Mouse (Mus musculus): ENCODE data around the gene Cep164. TPM values are rescaled to one million over a fixed set of nuclear protein-coding genes. Genes with fewer than 3 reads are reported as not detected.
"Not testable (repeated sequence)": the region's sequence is repeated elsewhere in the genome, so short reads cannot be mapped to it uniquely, and the experiment has no call there.

Gene Cep164
- polyA plus RNA-seq, 1 experiment from 2014 or later, result 14.9 TPM

- not testable (repeated sequence) for H3K9me3 ChIP-seq; H3K27ac ChIP-seq; H3K9ac ChIP-seq (replicated peaks); ATAC-seq; H3K27me3 ChIP-seq; H3K4me1 ChIP-seq (replicated peaks); H3K4me2 ChIP-seq (replicated peaks); H3K4me3 ChIP-seq (replicated peaks)
- 88% methylated on average over 3 of the region's 3 CpGs for WGBS
- H3K36me3 ChIP-seq, result peaks cover 74% of the 10 kb centered on the region
Observed at GRCm38 (mm10) chr9:45776176-45776575, 52.3 kb downstream of the Cep164 start.

DNA sequence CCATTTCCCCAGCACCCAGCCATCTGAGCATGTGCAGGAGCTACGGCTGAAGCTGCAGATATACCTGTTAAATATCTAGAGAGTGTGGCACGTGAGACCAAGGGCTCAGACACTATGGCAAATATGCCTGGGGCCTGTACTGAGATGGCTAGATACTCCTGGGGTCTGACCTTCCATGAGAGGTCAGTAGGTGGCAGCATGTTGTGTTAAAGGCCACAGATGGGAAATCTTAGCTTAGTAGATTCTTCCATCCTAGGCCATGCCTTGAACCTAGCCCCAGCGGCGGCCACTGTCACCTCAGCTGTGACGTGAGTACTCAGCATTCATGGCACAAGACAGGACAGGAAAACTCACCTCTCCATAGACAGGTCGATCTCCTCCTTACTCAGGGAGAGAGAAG, 54.4 kb downstream of the Cep164 start:
- peaks cover 87% of the 10 kb centered on the region for H3K36me3 ChIP-seq
- no peak overlapping the region for H3K27ac ChIP-seq
- ATAC-seq, result no peak
- H3K9me3 ChIP-seq, result no peaks in the 10 kb centered on the region
- no peak overlapping the region for H3K9ac ChIP-seq (replicated peaks)
- no peaks in the 10 kb centered on the region for H3K27me3 ChIP-seq
- 82% methylated on average over 6 of the region's 6 CpGs for WGBS
- H3K4me2 ChIP-seq (replicated peaks), result no peak overlapping the region
- H3K4me3 ChIP-seq (replicated peaks), result no peak overlapping the region
- no peaks in the 10 kb centered on the region for H3K4me1 ChIP-seq (replicated peaks)

DNA sequence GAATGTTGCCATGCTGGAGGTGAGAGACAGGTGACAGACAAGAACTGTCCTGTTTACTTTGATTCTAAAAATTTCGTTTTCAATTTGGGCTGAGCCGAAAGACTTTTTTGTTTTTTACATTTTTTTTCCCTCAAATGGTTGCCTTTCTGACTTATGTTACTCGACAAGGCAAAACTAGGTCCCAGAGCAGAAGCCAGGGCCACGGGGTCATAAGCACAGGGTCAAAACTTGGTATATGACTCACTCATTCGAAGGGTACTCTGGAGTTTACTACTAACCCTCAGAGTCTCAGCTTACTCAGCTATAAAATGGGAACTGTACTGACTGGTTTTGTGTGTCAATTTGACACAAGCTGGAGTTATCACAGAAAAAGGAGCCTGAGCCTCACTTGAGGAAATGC, 58.9 kb downstream of the Cep164 start:
- no peaks in the 10 kb centered on the region for H3K9me3 ChIP-seq

GRCm38 (mm10) chr9:45768421-45768820, 60.1 kb downstream of the Cep164 start:
- Histone ChIP-seq H3K9me3 (no peaks in the 10 kb centered on the region), H3K4me1 (replicated peaks) (no peaks in the 10 kb centered on the region), H3K4me2 (replicated peaks) (no peak overlapping the region), H3K27ac (no peak overlapping the region), H3K27me3 (no peaks in the 10 kb centered on the region), H3K4me3 (replicated peaks) (no peak overlapping the region), H3K36me3 (peaks cover 55% of the 10 kb centered on the region), H3K9ac (replicated peaks) (no peak overlapping the region)
- 85% methylated on average over 18 of the region's 18 CpGs for WGBS
- no peak for ATAC-seq

More for the DNA sequence above, 58.9 kb downstream of the Cep164 start:
- WGBS, result 93% methylated on average over 5 of the region's 5 CpGs
- H3K36me3 ChIP-seq, result peaks cover 66% of the 10 kb centered on the region
- no peaks in the 10 kb centered on the region for H3K27me3 ChIP-seq
- no peak overlapping the region for H3K4me3 ChIP-seq (replicated peaks)
- no peak for ATAC-seq
- no peak overlapping the region for H3K9ac ChIP-seq (replicated peaks)
- H3K27ac ChIP-seq, result no peak overlapping the region
- H3K4me2 ChIP-seq (replicated peaks), result no peak overlapping the region
- H3K4me1 ChIP-seq (replicated peaks), result no peaks in the 10 kb centered on the region

DNA sequence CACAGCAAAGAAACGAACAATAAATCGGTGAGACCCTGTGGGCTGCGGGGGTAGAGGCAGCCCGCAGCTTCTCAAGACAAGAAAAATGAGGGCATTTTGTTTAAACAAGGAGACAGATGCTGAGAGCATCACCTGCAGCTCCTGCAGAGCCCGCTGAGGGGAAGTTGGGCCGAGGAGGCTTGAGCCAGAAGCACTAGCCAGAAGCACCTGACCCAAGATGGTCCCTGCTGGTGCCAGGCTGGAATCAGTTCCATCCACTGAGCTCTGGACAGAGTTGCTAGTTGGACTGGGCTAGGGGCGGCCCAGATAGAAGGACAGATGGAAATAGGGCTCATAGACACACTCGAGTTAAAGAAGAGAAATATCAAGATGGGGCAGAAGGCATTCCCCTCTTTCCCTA, 61.3 kb downstream of the Cep164 start:
- Histone ChIP-seq H3K4me2 (replicated peaks) (no peak overlapping the region), H3K4me1 (replicated peaks) (no peaks in the 10 kb centered on the region), H3K9me3 (no peaks in the 10 kb centered on the region), H3K36me3 (peaks cover 45% of the 10 kb centered on the region), H3K27me3 (no peaks in the 10 kb centered on the region), H3K27ac (0 out of 2 replicates have a peak overlapping the region, but pooled peaks have one; percentile 7), H3K9ac (replicated peaks) (no peak overlapping the region), H3K4me3 (replicated peaks) (no peak overlapping the region)
- WGBS, result 93% methylated on average over 8 of the region's 8 CpGs
- ATAC-seq, result no peak

- ATAC-seq, result no peak
- Histone ChIP-seq H3K4me2 (replicated peaks) (no peak overlapping the region), H3K9ac (replicated peaks) (no peak overlapping the region), H3K9me3 (no peaks in the 10 kb centered on the region), H3K27me3 (no peaks in the 10 kb centered on the region), H3K36me3 (peaks cover 35% of the 10 kb centered on the region), H3K4me1 (replicated peaks) (no peaks in the 10 kb centered on the region), H3K4me3 (replicated peaks) (no peak overlapping the region), H3K27ac (no peak overlapping the region)
- WGBS, result 90% methylated on average over 6 of the region's 6 CpGs
Observed at GRCm38 (mm10) chr9:45766195-45766594, 62.3 kb downstream of the Cep164 start.

DNA sequence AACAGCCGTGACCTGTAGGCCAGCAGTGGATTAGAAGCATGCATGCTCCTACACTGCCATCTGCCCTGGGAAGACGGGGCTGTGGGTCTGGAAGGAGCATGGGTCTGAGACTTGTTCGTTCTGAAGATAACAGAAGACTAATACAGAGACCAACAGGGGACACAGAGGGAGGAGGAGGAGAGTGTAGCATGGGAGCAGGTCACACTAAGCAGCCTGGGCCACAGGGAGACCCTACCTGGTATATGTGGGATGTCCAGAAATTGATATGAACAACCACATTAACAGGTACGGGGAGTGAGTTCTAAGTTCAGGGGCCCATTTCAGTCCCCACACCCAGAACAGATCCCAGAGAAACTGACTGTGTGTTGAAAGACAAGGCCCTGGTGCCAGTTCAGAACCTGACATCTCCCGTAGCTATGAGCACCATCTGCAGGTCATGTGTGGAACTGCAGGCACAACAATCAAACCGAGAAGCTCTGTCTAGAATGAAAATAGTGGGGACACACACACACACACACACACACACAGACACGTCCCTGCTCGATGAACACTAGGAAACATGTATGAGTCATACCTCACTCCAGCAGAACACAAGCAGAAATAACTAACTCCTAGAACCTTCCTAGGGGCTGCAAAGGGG, 73.9 kb downstream of the Cep164 start:
- peak; percentile 68 for ATAC-seq
- Histone ChIP-seq H3K36me3 (0 out of 2 replicates have a peak, but pooled peaks cover 2% of the 10 kb centered on the region), H3K4me3 (replicated peaks) (no peak overlapping the region), H3K27me3 (peaks cover 4% of the 10 kb centered on the region; the same call in 1 of the 2 replicates), H3K27ac (0 out of 2 replicates have a peak overlapping the region, but pooled peaks have one; percentile 19), H3K4me1 (replicated peaks) (peaks cover 16% of the 10 kb centered on the region), H3K9ac (replicated peaks) (no peak overlapping the region), H3K9me3 (no peaks in the 10 kb centered on the region), H3K4me2 (replicated peaks) (no peak overlapping the region)
- WGBS, result 39% methylated on average over 8 of the region's 8 CpGs

- no peaks in the 10 kb centered on the region for H3K9me3 ChIP-seq
- 97% methylated on average over 4 of the region's 4 CpGs for WGBS
- ATAC-seq, result no peak
- H3K9ac ChIP-seq (replicated peaks), result no peak overlapping the region
- no peaks in the 10 kb centered on the region for H3K27me3 ChIP-seq
- 0 out of 2 replicates have a peak, but pooled peaks cover 2% of the 10 kb centered on the region for H3K36me3 ChIP-seq
- H3K4me1 ChIP-seq (replicated peaks), result peaks cover 16% of the 10 kb centered on the region
- H3K4me3 ChIP-seq (replicated peaks), result no peak overlapping the region
- H3K4me2 ChIP-seq (replicated peaks), result no peak overlapping the region
- no peak overlapping the region for H3K27ac ChIP-seq
Observed at GRCm38 (mm10) chr9:45749917-45750316, 78.6 kb downstream of the Cep164 start.

GRCm38 (mm10) chr9:45745451-45745850, 83.0 kb downstream of the Cep164 start:
- no peak for ATAC-seq
- H3K4me3 ChIP-seq (replicated peaks), result no peak overlapping the region
- H3K27ac ChIP-seq, result no peak overlapping the region
- no peaks in the 10 kb centered on the region for H3K9me3 ChIP-seq
- H3K4me2 ChIP-seq (replicated peaks), result no peak overlapping the region
- 0 out of 2 replicates have a peak, but pooled peaks cover 2% of the 10 kb centered on the region for H3K36me3 ChIP-seq
- H3K4me1 ChIP-seq (replicated peaks), result peaks cover 2% of the 10 kb centered on the region
- 0 out of 2 replicates have a peak, but pooled peaks cover 11% of the 10 kb centered on the region for H3K27me3 ChIP-seq
- 73% methylated on average over 7 of the region's 7 CpGs for WGBS
- no peak overlapping the region for H3K9ac ChIP-seq (replicated peaks)

- Histone ChIP-seq H3K4me2 (replicated peaks) (no peak overlapping the region), H3K36me3 (no peaks in the 10 kb centered on the region), H3K27ac (peak overlapping the region; percentile 78), H3K4me1 (replicated peaks) (peaks cover 27% of the 10 kb centered on the region), H3K27me3 (0 out of 2 replicates have a peak, but pooled peaks cover 11% of the 10 kb centered on the region), H3K9me3 (no peaks in the 10 kb centered on the region), H3K4me3 (replicated peaks) (no peak overlapping the region), H3K9ac (replicated peaks) (no peak overlapping the region)
- 71% methylated on average over 2 of the region's 2 CpGs for WGBS
- ATAC-seq, result peak; percentile 50; the same call in 1 of the 2 replicates
Observed at GRCm38 (mm10) chr9:45740584-45740980, 87.9 kb downstream of the Cep164 start.

GRCm38 (mm10) chr9:45739702-45740583, 88.5 kb downstream of the Cep164 start:
- Histone ChIP-seq H3K27me3 (0 out of 2 replicates have a peak, but pooled peaks cover 11% of the 10 kb centered on the region), H3K4me2 (replicated peaks) (0 out of 2 replicates have a peak overlapping the region, but pooled peaks have one; percentile 5), H3K9ac (replicated peaks) (no peak overlapping the region), H3K27ac (peak overlapping the region; percentile 87), H3K4me1 (replicated peaks) (peaks cover 27% of the 10 kb centered on the region), H3K36me3 (no peaks in the 10 kb centered on the region), H3K4me3 (replicated peaks) (no peak overlapping the region), H3K9me3 (no peaks in the 10 kb centered on the region)
- peak; percentile 60; the same call in 1 of the 2 replicates for ATAC-seq
- WGBS, result 64% methylated on average over 17 of the region's 17 CpGs

All from midbrain, embryonic 13.5 days (tissue).